Mouse (Mus musculus) right cerebral cortex, postnatal 14 days (tissue): ENCODE data around the gene Ascl1.

Source experiments
- DNase-seq: peaks from one replicate; pipeline ENCODE4 v3.0.0; 2022

Gene Ascl1

GRCm38 (mm10) chr10:87485721-87486620, 7.5 kb downstream of the Ascl1 start:
- DNase-seq, result peak; percentile 52

GRCm38 (mm10) chr10:87484831-87485720, 8.4 kb downstream of the Ascl1 start:
- no peak for DNase-seq

- DNase-seq, result no peak
Observed at GRCm38 (mm10) chr10:87477895-87478294, 15.6 kb downstream of the Ascl1 start.

GRCm38 (mm10) chr10:87474971-87475370, 18.5 kb downstream of the Ascl1 start:
- no peak for DNase-seq

GRCm38 (mm10) chr10:87473475-87474131, 19.9 kb downstream of the Ascl1 start:
- DNase-seq, result no peak

- DNase-seq, result no peak
Observed at GRCm38 (mm10) chr10:87450777-87451176, 42.7 kb downstream of the Ascl1 start.

- DNase-seq, result no peak
Observed at GRCm38 (mm10) chr10:87449368-87449767, 44.1 kb downstream of the Ascl1 start.

- no peak for DNase-seq
Observed at GRCm38 (mm10) chr10:87448257-87448656, 45.2 kb downstream of the Ascl1 start.

- peak; percentile 45 for DNase-seq
Observed at GRCm38 (mm10) chr10:87447754-87448095, 45.7 kb downstream of the Ascl1 start.

- DNase-seq, result no peak
Observed at GRCm38 (mm10) chr10:87446829-87447753, 46.4 kb downstream of the Ascl1 start.

GRCm38 (mm10) chr10:87446139-87446828, 47.2 kb downstream of the Ascl1 start:
- DNase-seq, result no peak
